Mouse (Mus musculus) lung, postnatal 0 days (tissue): Measurements from ENCODE around the gene Cdh5.

Experiments
- CTCF ChIP-seq: IDR thresholded peaks from 2 replicates; pipeline ENCODE4 v1.5.1; 2016; ENCODE audit warnings: antibody characterized with exemption, mild to moderate bottlenecking
- EP300 ChIP-seq: IDR thresholded peaks from 2 replicates; pipeline ENCODE4 v1.6.1; 2016; ENCODE audit warnings: antibody characterized with exemption, mild to moderate bottlenecking, control low read depth

GRCm38 (mm10) chr8:104088881-104089280 is 12.5 kb upstream of the Cdh5 start:
- TF ChIP-seq CTCF (no peak), EP300 (no peak)
